Mouse (Mus musculus): ENCODE measurements around the gene Rflna. TPM values are rescaled to one million over a fixed set of nuclear protein-coding genes. Genes with fewer than 3 reads are reported as not detected.

Gene Rflna
- 2.7 and 3.0 TPM in 2 replicates for polyA plus RNA-seq (2015; fragmentation: Nextera tagmentation; extraction: Ambion mirVana)

- no peak within 1 kb of the TSS for H3K27ac ChIP-seq (ENCODE audit: low read length)
- peak; percentile 51 for ATAC-seq (ENCODE audit: insufficient read depth, low FRiP score)
- no peaks in the 10 kb centered on the region for H3K9me3 ChIP-seq (replicated peaks; ENCODE audit: control insufficient read depth, low read length)
- no peaks in the 10 kb centered on the region for H3K36me3 ChIP-seq (ENCODE audit: control insufficient read depth, insufficient read depth, low read length)
- peak within 1 kb of the TSS; percentile 63 for H3K4me2 ChIP-seq (ENCODE audit: low read depth, low read length)
- WGBS: 3% methylated on average over 37 of the region's 41 CpGs
- peaks cover 34% of the 10 kb centered on the region for H3K4me1 ChIP-seq (ENCODE audit: control insufficient read depth, insufficient read depth, low read length)
- H3K9ac ChIP-seq (ENCODE audit: low read length): peak within 1 kb of the TSS; percentile 58
- H3K27me3 ChIP-seq (ENCODE audit: control insufficient read depth, insufficient read depth, low read length): peaks cover 12% of the 10 kb centered on the region; the same call in 1 of the 2 replicates
- H3K4me3 ChIP-seq (replicated peaks; ENCODE audit: low read length): peak within 1 kb of the TSS; percentile 47
Observed at GRCm38 (mm10) chr5:125002969-125003872, at the start of gene Rflna. Gene Rflna, plus strand, starts transcription at chr5:125003221.

GRCm38 (mm10) chr5:124954404-124955305, 48.4 kb upstream of the Rflna start:
- Histone ChIP-seq H3K9ac (ENCODE audit: low read length) (no peak overlapping the region), H3K4me2 (ENCODE audit: low read depth, low read length) (no peak overlapping the region), H3K36me3 (ENCODE audit: control insufficient read depth, insufficient read depth, low read length) (no peaks in the 10 kb centered on the region), H3K27ac (ENCODE audit: low read length) (no peak overlapping the region), H3K4me3 (replicated peaks; ENCODE audit: low read length) (no peak overlapping the region), H3K4me1 (ENCODE audit: control insufficient read depth, insufficient read depth, low read length) (0 out of 2 replicates have a peak, but pooled peaks cover under 1% of the 10 kb centered on the region), H3K9me3 (replicated peaks; ENCODE audit: control insufficient read depth, low read length) (no peaks in the 10 kb centered on the region), H3K27me3 (ENCODE audit: control insufficient read depth, insufficient read depth, low read length) (no peaks in the 10 kb centered on the region)
- ATAC-seq (ENCODE audit: insufficient read depth, low FRiP score): no peak
- 72% methylated on average over 8 of the region's 8 CpGs for WGBS

- H3K4me1 ChIP-seq (ENCODE audit: control insufficient read depth, insufficient read depth, low read length): peaks cover 19% of the 10 kb centered on the region
Observed at GRCm38 (mm10) chr5:124957491-124957890, 45.5 kb upstream of the Rflna start.

GRCm38 (mm10) chr5:124959099-124959498, 43.9 kb upstream of the Rflna start:
- Histone ChIP-seq H3K9me3 (replicated peaks; ENCODE audit: control insufficient read depth, low read length) (no peaks in the 10 kb centered on the region), H3K27ac (ENCODE audit: low read length) (no peak overlapping the region), H3K4me2 (ENCODE audit: low read depth, low read length) (no peak overlapping the region), H3K27me3 (ENCODE audit: control insufficient read depth, insufficient read depth, low read length) (no peaks in the 10 kb centered on the region), H3K4me1 (ENCODE audit: control insufficient read depth, insufficient read depth, low read length) (peaks cover 21% of the 10 kb centered on the region), H3K4me3 (replicated peaks; ENCODE audit: low read length) (no peak overlapping the region), H3K36me3 (ENCODE audit: control insufficient read depth, insufficient read depth, low read length) (no peaks in the 10 kb centered on the region), H3K9ac (ENCODE audit: low read length) (no peak overlapping the region)
- ATAC-seq (ENCODE audit: insufficient read depth, low FRiP score): no peak
- WGBS: 97% methylated on average over 4 of the region's 4 CpGs

More at GRCm38 (mm10) chr5:124957491-124957890, 45.5 kb upstream of the Rflna start:
- Histone ChIP-seq H3K4me2 (ENCODE audit: low read depth, low read length) (no peak overlapping the region), H3K27ac (ENCODE audit: low read length) (no peak overlapping the region), H3K4me3 (replicated peaks; ENCODE audit: low read length) (no peak overlapping the region), H3K27me3 (ENCODE audit: control insufficient read depth, insufficient read depth, low read length) (no peaks in the 10 kb centered on the region), H3K36me3 (ENCODE audit: control insufficient read depth, insufficient read depth, low read length) (no peaks in the 10 kb centered on the region), H3K9me3 (replicated peaks; ENCODE audit: control insufficient read depth, low read length) (no peaks in the 10 kb centered on the region), H3K9ac (ENCODE audit: low read length) (no peak overlapping the region)
- WGBS: 76% methylated on average over 5 of the region's 5 CpGs
- no peak for ATAC-seq (ENCODE audit: insufficient read depth, low FRiP score)

GRCm38 (mm10) chr5:124960131-124960901, 42.7 kb upstream of the Rflna start:
- Histone ChIP-seq H3K9me3 (replicated peaks; ENCODE audit: control insufficient read depth, low read length) (no peaks in the 10 kb centered on the region), H3K27ac (ENCODE audit: low read length) (peak overlapping the region; percentile 86), H3K27me3 (ENCODE audit: control insufficient read depth, insufficient read depth, low read length) (no peaks in the 10 kb centered on the region), H3K4me3 (replicated peaks; ENCODE audit: low read length) (0 out of 2 replicates have a peak overlapping the region, but pooled peaks have one; percentile 0), H3K4me1 (ENCODE audit: control insufficient read depth, insufficient read depth, low read length) (peaks cover 24% of the 10 kb centered on the region), H3K4me2 (ENCODE audit: low read depth, low read length) (peak overlapping the region; percentile 39), H3K9ac (ENCODE audit: low read length) (peak overlapping the region; percentile 40; the same call in 1 of the 2 replicates), H3K36me3 (ENCODE audit: control insufficient read depth, insufficient read depth, low read length) (no peaks in the 10 kb centered on the region)
- ATAC-seq (ENCODE audit: insufficient read depth, low FRiP score): peak; percentile 66; the same call in 1 of the 2 replicates
- 10% methylated on average over 18 of the region's 18 CpGs for WGBS

GRCm38 (mm10) chr5:124961433-124961832, 41.6 kb upstream of the Rflna start:
- Histone ChIP-seq H3K27ac (ENCODE audit: low read length) (no peak overlapping the region), H3K9ac (ENCODE audit: low read length) (no peak overlapping the region), H3K4me3 (replicated peaks; ENCODE audit: low read length) (no peak overlapping the region), H3K4me2 (ENCODE audit: low read depth, low read length) (no peak overlapping the region), H3K4me1 (ENCODE audit: control insufficient read depth, insufficient read depth, low read length) (peaks cover 24% of the 10 kb centered on the region), H3K9me3 (replicated peaks; ENCODE audit: control insufficient read depth, low read length) (no peaks in the 10 kb centered on the region), H3K36me3 (ENCODE audit: control insufficient read depth, insufficient read depth, low read length) (no peaks in the 10 kb centered on the region), H3K27me3 (ENCODE audit: control insufficient read depth, insufficient read depth, low read length) (no peaks in the 10 kb centered on the region)
- no peak for ATAC-seq (ENCODE audit: insufficient read depth, low FRiP score)
- WGBS: 65% methylated on average over 8 of the region's 8 CpGs

GRCm38 (mm10) chr5:124962761-124963160, 40.3 kb upstream of the Rflna start:
- no peak for ATAC-seq (ENCODE audit: insufficient read depth, low FRiP score)
- Histone ChIP-seq H3K27me3 (ENCODE audit: control insufficient read depth, insufficient read depth, low read length) (no peaks in the 10 kb centered on the region), H3K27ac (ENCODE audit: low read length) (no peak overlapping the region), H3K4me2 (ENCODE audit: low read depth, low read length) (no peak overlapping the region), H3K9me3 (replicated peaks; ENCODE audit: control insufficient read depth, low read length) (no peaks in the 10 kb centered on the region), H3K4me3 (replicated peaks; ENCODE audit: low read length) (no peak overlapping the region), H3K36me3 (ENCODE audit: control insufficient read depth, insufficient read depth, low read length) (no peaks in the 10 kb centered on the region), H3K9ac (ENCODE audit: low read length) (no peak overlapping the region), H3K4me1 (ENCODE audit: control insufficient read depth, insufficient read depth, low read length) (peaks cover 31% of the 10 kb centered on the region)
- WGBS: 42% methylated on average over 7 of the region's 7 CpGs

- peaks cover 31% of the 10 kb centered on the region for H3K4me1 ChIP-seq (ENCODE audit: control insufficient read depth, insufficient read depth, low read length)
- H3K4me3 ChIP-seq (replicated peaks; ENCODE audit: low read length): 0 out of 2 replicates have a peak overlapping the region, but pooled peaks have one; percentile 6
- peak overlapping the region; percentile 73 for H3K27ac ChIP-seq (ENCODE audit: low read length)
- H3K4me2 ChIP-seq (ENCODE audit: low read depth, low read length): peak overlapping the region; percentile 42
- no peaks in the 10 kb centered on the region for H3K36me3 ChIP-seq (ENCODE audit: control insufficient read depth, insufficient read depth, low read length)
- ATAC-seq (ENCODE audit: insufficient read depth, low FRiP score): peak; percentile 72
- H3K9me3 ChIP-seq (replicated peaks; ENCODE audit: control insufficient read depth, low read length): no peaks in the 10 kb centered on the region
- no peaks in the 10 kb centered on the region for H3K27me3 ChIP-seq (ENCODE audit: control insufficient read depth, insufficient read depth, low read length)
- peak overlapping the region; percentile 22 for H3K9ac ChIP-seq (ENCODE audit: low read length)
- WGBS: 37% methylated on average over 22 of the region's 22 CpGs
Observed at GRCm38 (mm10) chr5:124963806-124964672, 39.0 kb upstream of the Rflna start.

All from stomach, embryonic 16.5 days (tissue).